Mouse (Mus musculus) kidney, postnatal 0 days (tissue): Measurements from ENCODE around the gene Ear6. TPM values are rescaled to one million over a fixed set of nuclear protein-coding genes. Genes with fewer than 3 reads are reported as not detected.

Experiments
- ATAC-seq: fragments of 200-750 bp; cut with Nextera tagmentation; replicated peaks from 2 replicates; pipeline ENCODE4 v1.8.0; 2017; ENCODE audit warnings: low read depth, moderate number of reproducible peaks, moderate TSS enrichment, moderate library complexity; ENCODE audit not compliant: low FRiP score
- DNase-seq: peaks from one replicate; pipeline ENCODE4 v3.0.0-alpha.2; 2016; ENCODE audit warnings: low spot score
- H3K27ac ChIP-seq: fragments of 300-500 bp; sonication (generic); 2 replicates; pipeline ENCODE4 v1.5.1; 2014; ENCODE audit warnings: mild to moderate bottlenecking
- H3K27me3 ChIP-seq: fragments of 300-500 bp; sonication (generic); 2 replicates; pipeline ENCODE4 v1.6.1; 2014; ENCODE audit warnings: low read length, mixed read lengths; ENCODE audit not compliant: insufficient read depth
- H3K36me3 ChIP-seq: fragments of 300-500 bp; sonication (generic); 2 replicates; pipeline ENCODE4 v1.6.1; 2014; ENCODE audit warnings: low read length, mixed read lengths; ENCODE audit not compliant: insufficient read depth
- H3K4me1 ChIP-seq: fragments of 300-500 bp; sonication (generic); replicated peaks from 2 replicates; pipeline ENCODE4 v1.6.1; 2014; ENCODE audit warnings: antibody characterized with exemption, low read length, mixed read lengths; ENCODE audit not compliant: insufficient read depth
- H3K4me2 ChIP-seq: fragments of 300-500 bp; sonication (generic); 2 replicates; pipeline ENCODE4 v1.6.1; 2014; ENCODE audit warnings: mild to moderate bottlenecking, low read length, moderate library complexity, mixed read lengths
- H3K4me3 ChIP-seq: fragments of 300-500 bp; sonication (generic); replicated peaks from 2 replicates; pipeline ENCODE4 v1.5.1; 2014; ENCODE audit warnings: low read depth, low read length
- H3K9ac ChIP-seq: fragments of 300-500 bp; sonication (generic); 2 replicates; pipeline ENCODE4 v1.6.1; 2014; ENCODE audit warnings: low read depth, low read length
- H3K9me3 ChIP-seq: fragments of 300-500 bp; sonication (generic); replicated peaks from 2 replicates; pipeline ENCODE4 v1.6.1; 2016; ENCODE audit warnings: low read length, inconsistent platforms, mixed read lengths
- CTCF ChIP-seq: IDR thresholded peaks from 2 replicates; pipeline ENCODE4 v1.5.1; 2016; ENCODE audit warnings: antibody characterized with exemption, low read depth, mild to moderate bottlenecking, moderate library complexity
- WGBS: fragments of 180-500 bp; shearing (Covaris S2); extraction: QIAGEN DNeasy Blood & Tissue Kit; methylation state at CpG from one replicate; pipeline ENCODE4 v1.1.7; 2014; 5-methylcytosine and 5-hydroxymethylcytosine counted together
- polyA plus RNA-seq: library from polyadenylated mRNA; unstranded; fragments of >200 nt; fragmentation: Nextera tagmentation; extraction: Ambion mirVana; gene quantifications from 2 replicates; pipeline ENCODE4 v1.2.1, GENCODE M21; 2015

Ear6 gene
- polyA plus RNA-seq, 1 experiment from 2014 or later = not detected

DNA sequence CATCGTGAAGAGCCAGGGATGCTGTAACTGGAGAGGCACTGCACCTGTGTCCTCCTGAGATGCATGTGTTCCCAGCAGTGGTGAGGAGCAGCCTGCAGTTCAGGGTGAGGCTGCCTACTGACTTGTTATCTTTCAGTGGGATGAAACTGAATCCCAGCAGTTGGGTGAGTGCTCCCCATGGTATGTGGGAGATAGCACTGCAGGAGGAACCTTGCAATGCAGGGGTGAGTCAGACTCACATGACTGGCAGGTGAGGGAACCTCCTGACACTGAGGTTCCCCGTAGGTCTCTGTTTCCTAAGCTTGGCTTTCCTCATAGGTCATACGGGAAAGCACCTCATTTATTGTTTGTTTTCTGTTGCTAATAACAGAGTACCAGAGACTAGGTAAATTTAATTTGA is 24.0 kb downstream of the Ear6 start:
- Histone ChIP-seq H3K27me3 (no peaks in the 10 kb centered on the region), H3K27ac (no peak overlapping the region), H3K4me2 (no peak overlapping the region), H3K9me3 (no peaks in the 10 kb centered on the region), H3K4me1 (no peaks in the 10 kb centered on the region), H3K4me3 (no peak overlapping the region), H3K36me3 (no peaks in the 10 kb centered on the region), H3K9ac (no peak overlapping the region)
- ATAC-seq (no peak), DNase-seq (no peak)
- TF ChIP-seq CTCF = no peak
- WGBS = 68% methylated on average over 3 of the region's 3 CpGs

DNA sequence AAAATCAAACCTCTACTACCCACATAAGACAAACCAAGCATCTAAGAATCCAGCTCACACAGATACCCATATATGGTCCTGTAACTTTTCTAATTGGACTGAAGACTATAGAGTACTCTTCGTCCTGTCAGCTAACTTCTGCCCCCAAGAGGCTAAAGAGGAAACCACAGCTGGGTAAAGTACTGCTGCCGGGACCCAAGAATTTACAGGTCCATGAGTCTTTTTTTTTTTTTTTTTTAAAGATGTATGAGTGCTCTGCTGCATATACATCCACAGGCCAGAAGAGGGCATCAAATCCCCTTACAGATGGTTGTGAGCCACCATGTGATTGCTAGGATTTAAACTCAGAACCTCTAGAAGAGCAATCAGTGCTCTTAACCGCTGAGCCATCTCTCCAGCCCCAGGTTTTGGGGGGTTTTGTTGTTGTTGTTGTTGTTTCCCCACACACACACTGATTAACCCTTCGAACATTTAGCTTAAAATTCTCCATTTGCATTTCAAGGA is 30.1 kb downstream of the Ear6 start:
- peak overlapping the region; percentile 83 for H3K27ac ChIP-seq
- H3K9me3 ChIP-seq = no peaks in the 10 kb centered on the region
- peak overlapping the region; percentile 68 for H3K4me2 ChIP-seq
- peaks cover 9% of the 10 kb centered on the region; the same call in 1 of the 2 replicates for H3K4me1 ChIP-seq
- H3K9ac ChIP-seq = no peak overlapping the region
- peak; percentile 63 for ATAC-seq
- peak; percentile 92 for DNase-seq
- H3K4me3 ChIP-seq = peak overlapping the region; percentile 62
- no peaks in the 10 kb centered on the region for H3K27me3 ChIP-seq
- WGBS = 1% methylated on average over 4 of the region's 4 CpGs
- peaks cover 6% of the 10 kb centered on the region; the same call in 1 of the 2 replicates for H3K36me3 ChIP-seq
- peak; percentile 87 for TF ChIP-seq CTCF

DNA sequence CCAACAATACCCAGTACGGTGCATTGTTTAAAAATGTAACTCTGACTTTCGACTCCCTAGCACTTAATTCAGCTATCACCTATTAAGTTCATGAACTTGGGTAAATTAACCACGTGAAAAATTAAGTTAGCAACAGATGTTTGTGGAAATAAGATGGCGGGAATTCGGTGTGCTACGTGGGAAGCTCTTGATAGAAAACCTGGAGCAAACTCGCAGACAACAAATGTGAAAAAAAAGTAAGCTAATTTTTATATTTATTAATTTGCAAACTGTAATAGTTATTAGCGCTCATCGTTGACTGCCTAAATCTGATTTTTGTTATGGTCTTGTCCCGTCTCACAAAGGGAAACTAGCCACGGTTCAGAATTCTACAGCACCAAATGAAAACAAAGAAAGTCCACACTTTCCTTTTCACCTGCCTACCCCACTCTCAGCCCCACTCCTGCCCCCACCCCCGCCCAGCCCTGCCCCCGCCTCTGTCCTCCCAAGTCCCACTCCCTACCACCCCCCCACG is 30.6 kb downstream of the Ear6 start:
- TF ChIP-seq CTCF = no peak
- Histone ChIP-seq H3K4me3 (peak overlapping the region; percentile 62), H3K4me2 (peak overlapping the region; percentile 68), H3K36me3 (peaks cover 11% of the 10 kb centered on the region; the same call in 1 of the 2 replicates), H3K9me3 (no peaks in the 10 kb centered on the region), H3K4me1 (peaks cover 9% of the 10 kb centered on the region; the same call in 1 of the 2 replicates), H3K9ac (peak overlapping the region; percentile 54; the same call in 1 of the 2 replicates), H3K27ac (peak overlapping the region; percentile 83), H3K27me3 (no peaks in the 10 kb centered on the region)
- under 1% methylated on average over 14 of the region's 14 CpGs for WGBS
- DNase-seq (peak; percentile 71), ATAC-seq (peak; percentile 31; the same call in 1 of the 2 replicates)

DNA sequence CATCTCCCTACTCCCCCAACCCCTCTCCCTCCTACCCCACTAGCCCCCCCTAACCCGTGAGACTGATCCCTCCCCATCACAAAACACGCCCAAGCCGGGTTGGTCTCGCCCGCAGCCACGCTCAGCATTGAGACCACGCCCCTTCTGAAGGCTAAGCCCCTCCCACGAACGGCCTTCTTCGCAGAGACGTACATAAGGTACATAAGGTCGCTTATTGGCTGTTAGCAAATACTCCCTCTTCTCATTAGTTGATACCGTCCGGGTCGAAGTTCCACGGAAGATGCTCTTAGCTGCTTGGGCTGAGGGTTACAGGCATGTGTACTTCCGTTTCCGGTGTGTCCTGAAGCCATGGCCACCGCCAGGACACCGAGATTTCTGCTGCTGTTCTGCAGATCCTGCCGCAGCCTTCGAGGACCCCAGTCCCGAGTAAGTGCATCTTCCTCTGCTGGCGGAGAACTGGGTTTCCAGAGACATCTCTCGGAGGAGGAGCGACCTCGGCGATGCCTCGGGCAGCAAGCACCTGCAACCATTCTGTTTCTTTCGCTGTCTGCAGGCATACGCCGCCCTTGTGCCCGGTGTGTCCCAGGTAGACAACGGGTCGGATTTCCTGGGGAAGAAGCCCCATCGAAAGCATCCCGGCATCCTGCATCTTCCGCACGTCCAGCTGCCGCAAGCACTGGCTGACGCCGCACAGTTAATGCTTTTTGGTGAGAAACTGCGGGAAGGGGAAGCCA is 31.3 kb downstream of the Ear6 start, which contains the start of gene Mettl17:
Mettl17 (plus strand) TSS at position 245 of the 734 bp plus-strand sequence.
- H3K36me3 ChIP-seq = peaks cover 18% of the 10 kb centered on the region
- peak within 1 kb of the TSS; percentile 83 for H3K27ac ChIP-seq
- under 1% methylated on average over 43 of the region's 43 CpGs for WGBS
- peak within 1 kb of the TSS; percentile 70 for H3K9ac ChIP-seq
- DNase-seq (peak; percentile 99), ATAC-seq (peak; percentile 98)
- H3K4me3 ChIP-seq = peak within 1 kb of the TSS; percentile 62
- H3K4me1 ChIP-seq = peaks cover 9% of the 10 kb centered on the region; the same call in 1 of the 2 replicates
- H3K27me3 ChIP-seq = no peaks in the 10 kb centered on the region
- H3K9me3 ChIP-seq = no peaks in the 10 kb centered on the region
- peak within 1 kb of the TSS; percentile 68 for H3K4me2 ChIP-seq
- 0 out of 2 replicates have a peak, but pooled peaks have one; percentile 18 for TF ChIP-seq CTCF

DNA sequence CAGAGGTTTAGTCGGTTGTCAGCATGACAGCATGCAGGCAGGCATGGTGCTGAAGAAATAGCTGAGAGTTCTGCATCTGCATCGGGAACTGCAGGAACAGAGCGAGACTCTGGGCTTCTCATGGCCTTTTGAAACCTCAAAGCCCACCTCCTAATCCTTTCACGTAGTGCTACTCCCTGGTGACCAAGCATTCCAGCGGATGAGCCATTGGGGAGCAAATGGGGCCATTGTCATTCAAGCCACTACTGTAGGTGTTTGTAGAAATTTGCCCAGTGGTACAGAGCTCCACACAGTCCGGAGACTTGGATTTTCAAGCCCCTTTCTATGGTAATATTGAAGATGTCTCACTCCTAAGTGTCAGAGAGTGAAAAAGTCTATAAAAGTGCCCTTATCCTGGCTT is 32.6 kb downstream of the Ear6 start:
- DNase-seq = no peak
- Histone ChIP-seq H3K9me3 (no peaks in the 10 kb centered on the region), H3K27ac (no peak overlapping the region), H3K4me1 (peaks cover 9% of the 10 kb centered on the region; the same call in 1 of the 2 replicates), H3K9ac (no peak overlapping the region), H3K36me3 (peaks cover 25% of the 10 kb centered on the region), H3K4me2 (peak overlapping the region; percentile 68; the same call in 1 of the 2 replicates), H3K4me3 (no peak overlapping the region), H3K27me3 (no peaks in the 10 kb centered on the region)
- 66% methylated on average over 6 of the region's 6 CpGs for WGBS
- TF ChIP-seq CTCF = no peak
- no peak for ATAC-seq

DNA sequence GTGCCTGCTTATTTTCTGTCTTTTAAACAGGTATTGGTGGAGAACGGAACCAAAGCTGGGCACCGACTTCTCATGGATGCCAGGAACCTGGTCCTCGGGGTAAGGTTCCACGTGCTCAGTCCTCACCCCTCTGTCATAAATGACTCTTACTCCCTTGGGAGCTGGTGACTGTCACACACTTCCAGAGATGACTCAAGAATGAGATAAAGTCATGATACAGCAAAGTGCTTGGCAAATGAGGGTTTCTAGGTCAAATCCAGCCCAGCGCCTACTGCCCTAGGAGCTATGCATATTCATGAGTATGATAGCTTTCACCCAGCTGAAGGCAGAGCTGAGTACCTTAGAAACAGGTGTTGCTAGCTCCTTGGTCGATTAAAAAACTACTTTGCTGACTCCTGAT is 36.3 kb downstream of the Ear6 start:
- Histone ChIP-seq H3K27me3 (no peaks in the 10 kb centered on the region), H3K9me3 (no peaks in the 10 kb centered on the region), H3K36me3 (peaks cover 37% of the 10 kb centered on the region), H3K27ac (no peak overlapping the region), H3K4me1 (peaks cover 9% of the 10 kb centered on the region; the same call in 1 of the 2 replicates), H3K9ac (no peak overlapping the region), H3K4me2 (no peak overlapping the region), H3K4me3 (no peak overlapping the region)
- DNase-seq (no peak), ATAC-seq (no peak)
- WGBS = 91% methylated on average over 6 of the region's 6 CpGs
- no peak for TF ChIP-seq CTCF
